Mouse (Mus musculus): ENCODE data around the gene Eloa.

GRCm38 (mm10) chr4:136047626-136048025 is 26.1 kb upstream of the Eloa start:
- TF ChIP-seq CTCF (IDR thresholded peaks at IDR 0.05; ENCODE audit: extremely low read depth, insufficient read length, insufficient replicate concordance, low read depth, low read length) = no peak
- no peak for TF ChIP-seq POLR2A (IDR thresholded peaks at IDR 0.05; ENCODE audit: low read depth, low read length)
